Mouse (Mus musculus) midbrain, postnatal 0 days (tissue): ENCODE measurements around the gene Trappc3l. TPM values are rescaled to one million over a fixed set of nuclear protein-coding genes. Genes with fewer than 3 reads are reported as not detected.

Experiments
- ATAC-seq: fragments of 200-750 bp; cut with Nextera tagmentation; 2 replicates; pipeline ENCODE4 v1.8.0; 2017; ENCODE audit warnings: moderate number of reproducible peaks, mild to moderate bottlenecking, moderate TSS enrichment, moderate library complexity; ENCODE audit not compliant: low FRiP score
- DNase-seq: peaks from one replicate; pipeline ENCODE4 v3.0.0-alpha.2; 2015; ENCODE audit warnings: low spot score
- H3K27ac ChIP-seq: fragments of 300-500 bp; sonication (generic); 2 replicates; pipeline ENCODE4 v1.5.1; 2014; ENCODE audit warnings: low read depth, mild to moderate bottlenecking, low read length, mixed read lengths
- H3K27me3 ChIP-seq: fragments of 300-500 bp; sonication (generic); 2 replicates; pipeline ENCODE4 v1.6.1; 2014; ENCODE audit warnings: low read length, control low read depth, mixed read lengths; ENCODE audit not compliant: insufficient read depth
- H3K36me3 ChIP-seq: fragments of 300-500 bp; sonication (generic); 2 replicates; pipeline ENCODE4 v1.6.1; 2014; ENCODE audit warnings: low read length, control low read depth, mixed read lengths; ENCODE audit not compliant: insufficient read depth
- H3K4me1 ChIP-seq: fragments of 300-500 bp; sonication (generic); 2 replicates; pipeline ENCODE4 v1.6.1; 2014; ENCODE audit warnings: mild to moderate bottlenecking, control low read depth, antibody characterized with exemption, low read length, mixed read lengths; ENCODE audit not compliant: insufficient read depth
- H3K4me2 ChIP-seq: fragments of 300-500 bp; sonication (generic); 2 replicates; pipeline ENCODE4 v1.6.1; 2014; ENCODE audit warnings: low read depth, mild to moderate bottlenecking, low read length, mixed read lengths; ENCODE audit not compliant: poor library complexity, severe bottlenecking
- H3K4me3 ChIP-seq: fragments of 300-500 bp; sonication (generic); 2 replicates; pipeline ENCODE4 v1.5.1; 2014; ENCODE audit warnings: low read depth, mild to moderate bottlenecking, low read length, moderate library complexity
- H3K9ac ChIP-seq: fragments of 300-500 bp; sonication (generic); replicated peaks from 2 replicates; pipeline ENCODE4 v1.6.1; 2014; ENCODE audit warnings: mild to moderate bottlenecking, low read length, moderate library complexity, mixed read lengths; ENCODE audit not compliant: poor library complexity, severe bottlenecking
- H3K9me3 ChIP-seq: fragments of 300-500 bp; sonication (generic); 2 replicates; pipeline ENCODE4 v1.6.1; 2016; ENCODE audit warnings: low read length, control low read depth
- CTCF ChIP-seq: IDR thresholded peaks from 2 replicates; pipeline ENCODE4 v1.5.1; 2016; ENCODE audit warnings: antibody characterized with exemption, mild to moderate bottlenecking
- WGBS: fragments of 180-500 bp; shearing (Covaris S2); extraction: QIAGEN DNeasy Blood & Tissue Kit; methylation state at CpG from one replicate; pipeline ENCODE4 v1.1.7; 2014; 5-methylcytosine and 5-hydroxymethylcytosine counted together
- polyA plus RNA-seq: library from polyadenylated mRNA; unstranded; fragments of >200 nt; fragmentation: Nextera tagmentation; extraction: Ambion mirVana; gene quantifications from 2 replicates; pipeline ENCODE4 v1.2.1, GENCODE M21; 2015
- total RNA-seq: library from RNA; depleted of rRNA; stranded (reverse); fragments of >200 nt; gene quantifications from 2 replicates; pipeline ENCODE4 v1.2.3, GENCODE M21; 2014

Gene Trappc3l
- total and polyA plus RNA-seq, 2 experiments from 2014 or later: not detected

DNA sequence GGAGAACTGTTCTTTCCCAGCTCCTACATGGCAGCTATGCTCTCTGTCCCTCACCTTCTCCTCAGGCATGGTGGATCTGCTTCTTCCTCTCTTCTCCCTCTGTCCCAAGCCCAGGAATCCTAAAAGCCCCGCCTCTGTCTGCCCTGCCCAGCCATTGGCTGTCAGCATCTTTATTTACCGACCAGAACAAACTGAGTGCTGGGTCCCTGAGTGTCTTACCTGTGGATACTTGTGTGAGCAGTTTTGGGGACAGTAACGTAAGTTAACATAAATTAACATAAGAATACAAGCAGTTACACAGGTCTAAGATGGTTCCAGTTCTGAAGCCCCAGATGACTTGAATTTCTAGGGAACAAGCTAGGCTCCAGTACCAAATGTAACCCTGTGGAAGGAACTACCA is 29.2 kb downstream of the Trappc3l start:
- ATAC-seq: no peak
- DNase-seq: no peak
- Histone ChIP-seq H3K4me1 (no peaks in the 10 kb centered on the region), H3K27me3 (no peaks in the 10 kb centered on the region), H3K4me3 (no peak overlapping the region), H3K9me3 (no peaks in the 10 kb centered on the region), H3K36me3 (no peaks in the 10 kb centered on the region), H3K27ac (no peak overlapping the region), H3K4me2 (no peak overlapping the region), H3K9ac (no peak overlapping the region)
- WGBS: 50% methylated on average over 3 of the region's 3 CpGs
- no peak for TF ChIP-seq CTCF

DNA sequence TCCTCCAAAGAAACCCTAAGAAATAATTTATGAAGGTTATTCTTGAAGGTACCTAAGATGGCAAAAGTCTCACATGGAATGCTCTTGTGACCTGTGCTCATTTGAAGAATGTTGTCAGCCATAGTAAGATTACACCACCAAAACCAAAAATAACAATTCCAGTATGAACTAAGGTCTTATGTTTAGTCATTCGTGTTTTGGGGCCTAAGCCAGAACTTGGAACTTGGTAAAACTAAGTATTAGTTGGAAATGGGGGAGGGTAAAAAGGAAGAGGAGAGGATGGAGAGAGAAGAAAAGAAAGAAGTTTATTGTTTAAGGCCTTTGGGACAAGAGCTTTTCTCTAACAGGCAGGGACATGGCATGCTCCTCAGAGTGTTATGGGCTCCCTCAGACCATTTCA is 32.2 kb downstream of the Trappc3l start:
- no peak for DNase-seq
- Histone ChIP-seq H3K4me1 (no peaks in the 10 kb centered on the region), H3K9me3 (no peaks in the 10 kb centered on the region), H3K36me3 (no peaks in the 10 kb centered on the region), H3K4me3 (no peak overlapping the region), H3K27ac (no peak overlapping the region), H3K27me3 (no peaks in the 10 kb centered on the region), H3K9ac (no peak overlapping the region), H3K4me2 (no peak overlapping the region)
- no peak for TF ChIP-seq CTCF
- WGBS: 71% methylated on average over 1 of the region's 1 CpGs
- ATAC-seq: no peak

DNA sequence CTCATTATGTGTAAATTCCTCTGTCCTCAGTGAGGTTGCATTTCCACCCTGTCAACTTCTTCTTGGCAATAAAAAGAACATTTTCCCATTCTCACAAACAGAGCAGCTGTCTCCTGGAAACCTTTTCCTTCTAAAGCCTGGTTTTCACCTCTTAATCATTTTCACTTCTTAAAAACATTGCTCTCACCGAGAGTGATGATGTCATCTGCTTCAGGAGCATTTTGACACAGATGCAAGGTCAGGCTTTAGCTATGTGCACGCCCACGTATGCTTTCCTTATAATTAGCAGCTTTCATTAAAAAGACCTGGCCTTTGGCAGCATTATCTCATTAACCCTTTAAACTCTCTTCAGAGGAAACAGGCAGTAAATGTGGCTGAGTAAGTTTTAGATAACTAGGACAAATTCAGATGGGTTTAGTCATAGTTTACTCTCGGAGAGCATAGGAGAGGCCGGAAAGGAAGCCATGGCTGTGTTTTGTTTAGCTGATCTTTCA is 33.6 kb downstream of the Trappc3l start:
- Histone ChIP-seq H3K4me2 (no peak overlapping the region), H3K27me3 (no peaks in the 10 kb centered on the region), H3K27ac (no peak overlapping the region), H3K4me3 (no peak overlapping the region), H3K9ac (no peak overlapping the region), H3K36me3 (no peaks in the 10 kb centered on the region), H3K9me3 (no peaks in the 10 kb centered on the region), H3K4me1 (no peaks in the 10 kb centered on the region)
- no peak for ATAC-seq
- no peak for TF ChIP-seq CTCF
- DNase-seq: no peak
- WGBS: 63% methylated on average over 5 of the region's 5 CpGs

DNA sequence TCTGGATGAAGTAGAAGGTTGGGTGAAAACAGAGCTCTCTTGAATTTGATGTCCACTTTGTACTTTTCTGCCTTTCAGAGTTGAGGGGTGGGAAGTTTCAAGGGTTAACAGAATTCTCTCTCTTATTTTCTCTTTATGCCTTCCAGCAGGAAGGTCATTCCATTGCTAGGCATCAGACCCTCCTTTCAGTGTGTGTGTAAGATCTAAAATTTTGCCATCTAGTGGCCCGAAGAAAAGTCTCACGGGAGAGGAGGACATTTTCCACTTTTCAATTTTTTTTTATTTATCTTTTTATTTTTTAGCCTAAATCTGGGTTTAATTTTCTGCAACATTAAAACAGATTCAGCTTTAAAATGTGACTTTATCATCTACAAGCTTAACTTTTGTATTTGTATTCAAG is 34.3 kb downstream of the Trappc3l start:
- WGBS: 72% methylated on average over 2 of the region's 2 CpGs
- ATAC-seq: no peak
- DNase-seq: no peak

DNA sequence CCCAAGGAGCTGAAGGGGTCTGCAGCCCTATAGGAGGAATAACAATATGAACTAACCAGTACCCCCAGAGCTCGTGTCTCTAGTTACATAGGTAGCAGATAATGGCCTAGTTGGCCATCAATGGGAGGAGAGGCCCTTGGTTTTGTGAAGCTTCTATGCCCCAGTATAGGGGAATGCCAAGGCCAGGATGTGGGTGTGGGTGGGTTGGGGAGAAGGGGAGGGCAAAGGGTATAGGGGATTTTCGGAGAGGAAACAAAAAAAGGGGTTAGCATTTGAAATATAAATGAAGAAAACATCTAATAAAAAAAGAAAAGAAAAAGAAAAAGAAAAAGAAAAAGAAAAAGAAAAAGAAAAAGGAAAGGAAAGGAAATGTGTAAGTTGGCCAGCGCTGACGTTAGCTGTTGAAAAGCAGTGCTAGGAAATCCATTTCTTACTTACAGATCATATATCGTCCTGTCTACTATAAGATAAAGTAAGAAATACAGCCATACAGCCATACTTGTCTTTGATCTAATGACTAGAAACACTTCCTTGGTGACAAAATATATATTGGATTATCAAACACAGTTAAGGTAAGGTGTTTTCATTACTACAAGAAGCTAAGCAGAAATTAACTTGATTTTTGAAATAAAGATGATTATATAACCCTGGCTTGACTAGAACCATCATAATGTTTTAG is 37.3 kb downstream of the Trappc3l start:
- no peak overlapping the region for H3K4me3 ChIP-seq
- ATAC-seq: no peak
- no peaks in the 10 kb centered on the region for H3K9me3 ChIP-seq
- H3K9ac ChIP-seq: no peak overlapping the region
- no peaks in the 10 kb centered on the region for H3K27me3 ChIP-seq
- H3K4me1 ChIP-seq: no peaks in the 10 kb centered on the region
- 87% methylated on average over 5 of the region's 5 CpGs for WGBS
- H3K4me2 ChIP-seq: no peak overlapping the region
- H3K36me3 ChIP-seq: no peaks in the 10 kb centered on the region
- no peak for TF ChIP-seq CTCF
- DNase-seq: no peak
- no peak overlapping the region for H3K27ac ChIP-seq

More for the DNA sequence above, 34.3 kb downstream of the Trappc3l start:
- no peaks in the 10 kb centered on the region for H3K4me1 ChIP-seq
- H3K9me3 ChIP-seq: no peaks in the 10 kb centered on the region
- H3K27me3 ChIP-seq: no peaks in the 10 kb centered on the region
- H3K4me3 ChIP-seq: no peak overlapping the region
- H3K9ac ChIP-seq: no peak overlapping the region
- no peak overlapping the region for H3K27ac ChIP-seq
- H3K4me2 ChIP-seq: no peak overlapping the region
- no peaks in the 10 kb centered on the region for H3K36me3 ChIP-seq
- peak; percentile 26; the same call in 1 of the 2 replicates for TF ChIP-seq CTCF

DNA sequence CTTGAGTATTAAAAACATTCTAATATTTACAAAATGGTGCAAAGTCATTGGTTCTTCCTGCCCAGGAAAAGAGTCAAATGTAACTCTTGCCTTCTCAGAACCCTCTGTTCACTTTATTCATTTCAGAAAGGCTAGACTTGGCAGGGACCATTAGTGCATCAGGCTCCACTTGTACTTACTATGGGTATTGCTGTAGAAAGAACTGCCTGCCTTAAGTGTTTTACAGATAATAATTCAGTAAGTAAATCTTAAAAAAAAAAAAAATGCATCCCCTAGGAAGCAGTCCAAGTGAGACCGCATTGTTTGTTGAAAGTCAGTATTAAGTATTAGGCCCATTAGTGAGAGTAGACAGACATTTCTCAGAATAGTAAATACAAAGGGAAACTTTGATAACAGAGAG is 49.1 kb downstream of the Trappc3l start:
- 86% methylated on average over 1 of the region's 1 CpGs for WGBS
- H3K27me3 ChIP-seq: no peaks in the 10 kb centered on the region
- no peak overlapping the region for H3K27ac ChIP-seq
- no peaks in the 10 kb centered on the region for H3K36me3 ChIP-seq
- TF ChIP-seq CTCF: no peak
- H3K9ac ChIP-seq: no peak overlapping the region
- no peaks in the 10 kb centered on the region for H3K9me3 ChIP-seq
- H3K4me3 ChIP-seq: no peak overlapping the region
- no peak for ATAC-seq
- no peaks in the 10 kb centered on the region for H3K4me1 ChIP-seq
- DNase-seq: no peak
- H3K4me2 ChIP-seq: no peak overlapping the region
